In the genomic region with DNA sequence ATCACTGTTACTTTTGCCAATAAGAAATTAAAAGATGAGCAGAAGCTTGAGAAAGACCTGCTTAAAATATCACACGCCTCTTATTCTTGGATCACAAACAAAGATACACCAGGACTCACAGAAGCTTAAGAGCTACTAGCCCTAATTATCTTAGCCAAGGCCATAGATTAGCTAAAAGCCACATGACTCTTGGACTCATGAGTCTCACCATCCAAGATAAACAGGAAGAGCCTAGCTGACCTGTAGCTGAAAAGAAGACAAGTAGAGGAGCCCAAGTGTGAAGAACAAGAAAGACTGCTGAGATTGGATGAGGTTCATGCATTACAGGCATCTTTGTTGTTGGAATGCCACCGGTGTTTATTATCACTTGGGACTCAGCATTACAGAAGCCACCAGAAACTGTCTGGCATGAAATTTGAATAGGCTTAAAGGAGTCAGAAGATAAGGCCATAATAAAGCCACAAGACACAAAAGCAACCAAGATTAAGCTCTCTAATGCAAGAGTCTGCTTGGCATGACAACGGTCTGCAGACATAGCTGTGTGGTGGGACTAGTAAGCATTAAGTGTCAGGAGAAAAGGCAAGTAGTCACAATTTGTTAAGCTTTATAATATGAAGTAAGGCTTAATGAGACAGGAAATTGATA, we compare ENCODE assay signal across 30 mouse cellular contexts.
A peak's percentile ranks its signal among the peaks of the same experiment; 100 is the strongest.
DNase-seq lines count a peak whose midpoint lies in the region; ATAC-seq and TF ChIP-seq lines count a peak whose summit lies in the region.
"Had no signal": no experiment of that assay in that cellular context is flagged by ENCODE, and none has a peak within 500 bp of the region (broad histone marks: within the 10 kb centered on the region; RNA-seq: fewer than 3 reads in every experiment).

No protein-coding gene starts in this region.

- TF ChIP-seq POLR2A in MEL (IDR thresholded peaks at IDR 0.05; ENCODE audit: control insufficient read depth in 1 of 2, insufficient read depth in 1 of 2, low read depth in 1 of 2, low read length in 2 of 2, poor library complexity in 1 of 2), result no peak
- no peak for TF ChIP-seq POLR2A in myocyte (IDR thresholded peaks at IDR 0.05; ENCODE audit: insufficient read length, low read depth)

- H3K4me3 ChIP-seq in MEL (ENCODE audit: control insufficient read depth in 1 of 2, insufficient read depth in 1 of 2, low read depth in 2 of 2, low read length in 2 of 2), result peak overlapping the region in 1 of 2 experiments; percentile 52; a peak in 2 of 4 replicates
- no peak overlapping the region for H3K4me3 ChIP-seq in liver, embryonic 15.5 days (replicated peaks)
- H3K4me3 ChIP-seq in myocyte, result no peak overlapping the region
- H3K4me3 ChIP-seq in intestine, postnatal 0 days (ENCODE audit: low read depth, low read length), result no peak overlapping the region
- no peak overlapping the region for H3K4me3 ChIP-seq in midbrain, embryonic 14.5 days (replicated peaks; ENCODE audit: low read depth, low read length)
- H3K4me3 ChIP-seq: embryonic facial prominence, embryonic 12.5 days; heart, adult 2 months; heart, embryonic 13.5 days; hindbrain, embryonic 15.5 days; midbrain, embryonic 15.5 days had no signal

- H3K27ac ChIP-seq in MEL (ENCODE audit: control insufficient read depth, low read depth, low read length), result peak overlapping the region; percentile 50
- no peak overlapping the region for H3K27ac ChIP-seq in liver, embryonic 15.5 days (replicated peaks)
- H3K27ac ChIP-seq in intestine, postnatal 0 days (ENCODE audit: low read depth, low read length), result no peak overlapping the region
- H3K27ac ChIP-seq in midbrain, embryonic 14.5 days (replicated peaks; ENCODE audit: low read depth, low read length), result no peak overlapping the region
- H3K27ac ChIP-seq: embryonic facial prominence, embryonic 12.5 days; heart, adult 2 months; heart, embryonic 13.5 days; hindbrain, embryonic 15.5 days; midbrain, embryonic 15.5 days; stomach, postnatal 0 days had no signal

- H3K79me2 ChIP-seq in MEL (ENCODE audit: control insufficient read depth, insufficient read depth, low read length, poor library complexity) (no peaks in the 10 kb centered on the region), myocyte (ENCODE audit: control insufficient read depth, insufficient read depth) (no peaks in the 10 kb centered on the region)

- H3K9me3 ChIP-seq in MEL (replicated peaks; ENCODE audit: insufficient read depth, low read length), result no peaks in the 10 kb centered on the region
- H3K9me3 ChIP-seq in liver, embryonic 15.5 days (replicated peaks), result no peaks in the 10 kb centered on the region
- H3K9me3 ChIP-seq in intestine, postnatal 0 days (ENCODE audit: control insufficient read depth), result no peaks in the 10 kb centered on the region
- H3K9me3 ChIP-seq in midbrain, embryonic 14.5 days (ENCODE audit: control insufficient read depth, low read length), result no peaks in the 10 kb centered on the region
- H3K9me3 ChIP-seq: embryonic facial prominence, embryonic 12.5 days; G1E; heart, embryonic 13.5 days; hindbrain, embryonic 15.5 days; midbrain, embryonic 15.5 days had no signal

- H3ac ChIP-seq in myocyte (ENCODE audit: control insufficient read depth, insufficient read length), result no peak overlapping the region

- no peak for TF ChIP-seq CTCF in MEL (IDR thresholded peaks at IDR 0.05 in 2 of 3, conservative IDR thresholded peaks at IDR 0.05 in 1 of 3; ENCODE audit: control insufficient read depth in 1 of 3, insufficient read depth in 1 of 3, low read depth in 2 of 3, low read length in 3 of 3, poor library complexity in 1 of 3, severe bottlenecking in 1 of 3)
- no peak for TF ChIP-seq CTCF in intestine, postnatal 0 days (IDR thresholded peaks at IDR 0.05; ENCODE audit: low read depth)

- TF ChIP-seq EP300 in MEL (IDR thresholded peaks at IDR 0.05; ENCODE audit: low read depth in 1 of 2, low read length in 2 of 2), result peak; percentile 86 to 91

- H3K36me3 ChIP-seq in MEL (ENCODE audit: control insufficient read depth in 1 of 2, insufficient read depth in 2 of 2, low read length in 2 of 2) (peaks cover 0 to 18% of the 10 kb centered on the region in 2 experiments; a peak in 2 of 4 replicates), myocyte (ENCODE audit: control insufficient read depth, insufficient read depth) (no peaks in the 10 kb centered on the region)
- no peaks in the 10 kb centered on the region for H3K36me3 ChIP-seq in liver, embryonic 15.5 days (replicated peaks)
- H3K36me3 ChIP-seq in intestine, postnatal 0 days (ENCODE audit: control insufficient read depth, insufficient read depth), result no peaks in the 10 kb centered on the region
- no peaks in the 10 kb centered on the region for H3K36me3 ChIP-seq in midbrain, embryonic 14.5 days (ENCODE audit: control insufficient read depth, insufficient read depth, low read length)
- H3K36me3 ChIP-seq: embryonic facial prominence, embryonic 12.5 days; G1E; heart, embryonic 13.5 days; hindbrain, embryonic 15.5 days; midbrain, embryonic 15.5 days had no signal

- no peak for TF ChIP-seq RAD21 in MEL (IDR thresholded peaks at IDR 0.05; ENCODE audit: low read depth, low read length)

- peaks cover 8 to 10% of the 10 kb centered on the region in 2 experiments for H3K4me1 ChIP-seq in MEL (ENCODE audit: control insufficient read depth in 1 of 2, insufficient read depth in 2 of 2, low read length in 2 of 2)
- H3K4me1 ChIP-seq in liver, embryonic 15.5 days (replicated peaks), result 0 out of 2 replicates have a peak, but pooled peaks cover 5% of the 10 kb centered on the region
- H3K4me1 ChIP-seq in intestine, postnatal 0 days (replicated peaks; ENCODE audit: control insufficient read depth, insufficient read depth, low read length), result no peaks in the 10 kb centered on the region
- no peaks in the 10 kb centered on the region for H3K4me1 ChIP-seq in midbrain, embryonic 14.5 days (ENCODE audit: control insufficient read depth, insufficient read depth, low read length)
- H3K4me1 ChIP-seq: embryonic facial prominence, embryonic 12.5 days; hindbrain, embryonic 15.5 days; midbrain, embryonic 15.5 days had no signal

- H3K4me2 ChIP-seq in liver, embryonic 15.5 days, result no peak overlapping the region
- H3K4me2 ChIP-seq in myocyte (ENCODE audit: low read depth), result peak overlapping the region; percentile 60
- H3K4me2 ChIP-seq in intestine, postnatal 0 days (replicated peaks; ENCODE audit: low read depth), result no peak overlapping the region
- no peak overlapping the region for H3K4me2 ChIP-seq in midbrain, embryonic 14.5 days (ENCODE audit: low read length)
- H3K4me2 ChIP-seq: embryonic facial prominence, embryonic 12.5 days; heart, embryonic 13.5 days; hindbrain, embryonic 15.5 days; midbrain, embryonic 15.5 days had no signal

- no peak overlapping the region for H3K9ac ChIP-seq in MEL (ENCODE audit: control insufficient read depth, low read depth, low read length, poor library complexity, severe bottlenecking)
- H3K9ac ChIP-seq in liver, embryonic 15.5 days, result no peak overlapping the region
- no peak overlapping the region for H3K9ac ChIP-seq in intestine, postnatal 0 days (ENCODE audit: low read depth, low read length)
- H3K9ac ChIP-seq in midbrain, embryonic 14.5 days (replicated peaks; ENCODE audit: low read length), result no peak overlapping the region
- H3K9ac ChIP-seq: embryonic facial prominence, embryonic 12.5 days; heart, embryonic 13.5 days; hindbrain, embryonic 15.5 days; midbrain, embryonic 15.5 days had no signal

- DNase-seq in MEL (ENCODE audit: low read depth, low spot score), result peak; percentile 79
- no peak for DNase-seq in spleen, postnatal 4 days (ENCODE audit: low spot score in 2 of 2)
- DNase-seq in midbrain, embryonic 14.5 days, result no peak
- DNase-seq: adrenal gland, postnatal 25 days; cerebellum, adult 8-10 months; cerebellum, postnatal 25 days; embryo, embryonic 11 days; gastrocnemius, postnatal 36 days; heart, adult 2 months; heart, postnatal 10 days; kidney, adult 2 months; lung, adult 18-20 months; lung, postnatal 4 days; right cerebral cortex, adult 18-20 months; spleen, adult 18-20 months; thymus, adult 18-20 months; thymus, postnatal 25 days had no signal

- 25% methylated on average over 3 of the region's 3 CpGs for WGBS in liver, embryonic 15.5 days (ENCODE audit: insufficient replicate concordance)
- 79% methylated on average over 3 of the region's 3 CpGs for WGBS in intestine, postnatal 0 days
- 76% methylated on average over 3 of the region's 3 CpGs for WGBS in midbrain, embryonic 14.5 days

- ATAC-seq in common myeloid progenitor, adult 5-6 weeks (replicated peaks; ENCODE audit: low read depth, poor library complexity, severe bottlenecking), result peak; percentile 84
- peak; percentile 37; the same call in 1 of the 2 replicates for ATAC-seq in liver, embryonic 15.5 days (ENCODE audit: insufficient read depth)
- ATAC-seq in intestine, postnatal 0 days, result no peak
- ATAC-seq in midbrain, embryonic 14.5 days (ENCODE audit: low FRiP score, low TSS enrichment), result no peak
- ATAC-seq: forebrain, embryonic 14.5 days; inflammation-experienced regulatory T-cells, adult 6 months; lung, postnatal 0 days; midbrain, embryonic 15.5 days had no signal

- H3K27me3 ChIP-seq in MEL (ENCODE audit: control insufficient read depth in 1 of 2, insufficient read depth in 2 of 2, low read length in 2 of 2) (no peaks in the 10 kb centered on the region), myocyte (ENCODE audit: control insufficient read depth, insufficient read depth, insufficient read length) (no peaks in the 10 kb centered on the region)
- H3K27me3 ChIP-seq in liver, embryonic 15.5 days, result no peaks in the 10 kb centered on the region
- H3K27me3 ChIP-seq in intestine, postnatal 0 days (replicated peaks; ENCODE audit: control insufficient read depth, insufficient read depth, low read length), result no peaks in the 10 kb centered on the region
- no peaks in the 10 kb centered on the region for H3K27me3 ChIP-seq in midbrain, embryonic 14.5 days (ENCODE audit: control insufficient read depth, insufficient read depth, low read length)
- H3K27me3 ChIP-seq: embryonic facial prominence, embryonic 12.5 days; heart, embryonic 13.5 days; hindbrain, embryonic 15.5 days; midbrain, embryonic 15.5 days had no signal

TF ChIP-seq in MEL, 35 proteins besides CTCF, POLR2A, EP300 and RAD21 (continues in another document):
- no peak for TF ChIP-seq ZC3H11A (IDR thresholded peaks at IDR 0.05; ENCODE audit: low read depth, low read length)
- TF ChIP-seq KAT2A (conservative IDR thresholded peaks at IDR 0.05; ENCODE audit: low read depth, low read length), result no peak
- peak; percentile 41 for TF ChIP-seq MXI1 (IDR thresholded peaks at IDR 0.05; ENCODE audit: low read depth, low read length)
- TF ChIP-seq CHD2 (IDR thresholded peaks at IDR 0.05; ENCODE audit: low read length), result no peak
- no peak for TF ChIP-seq E2F4 (IDR thresholded peaks at IDR 0.05; ENCODE audit: borderline replicate concordance, low read depth, low read length)

TF ChIP-seq in myocyte, 11 proteins besides CTCF, POLR2A, EP300 and RAD21:
- TF ChIP-seq USF1 (IDR thresholded peaks at IDR 0.05; ENCODE audit: low read depth) (peak; percentile 60), MYOG (IDR thresholded peaks at IDR 0.05; ENCODE audit: control insufficient read depth in 1 of 3, insufficient read depth in 1 of 3, insufficient read length in 2 of 3, low read depth in 2 of 3) (no peak)
TF ChIP-seq in myocyte: peak in this region for 1.

Comparison
In these comparisons a context has a peak if more than half of its experiments do, and no peak if none do; other contexts are left out.
1. ATAC-seq: peak in common myeloid progenitor, adult 5-6 weeks (single experiment) and liver, embryonic 15.5 days (single experiment); none in intestine, postnatal 0 days (single experiment) and midbrain, embryonic 14.5 days (single experiment).